Mouse (Mus musculus): Measurements from ENCODE around the gene Shmt2. TPM values are rescaled to one million over a fixed set of nuclear protein-coding genes. Genes with fewer than 3 reads are reported as not detected.

The Shmt2 gene
- polyA plus RNA-seq, 1 experiment from 2014 or later, result 89.6 TPM

- 86% methylated on average over 19 of the region's 19 CpGs for WGBS
- H3K27me3 ChIP-seq, result no peaks in the 10 kb centered on the region
- H3K9ac ChIP-seq, result no peak overlapping the region
- no peaks in the 10 kb centered on the region for H3K4me1 ChIP-seq
- no peak for ATAC-seq
- no peak overlapping the region for H3K4me3 ChIP-seq
- no peaks in the 10 kb centered on the region for H3K9me3 ChIP-seq (replicated peaks)
- H3K27ac ChIP-seq, result no peak overlapping the region
- peaks cover 67% of the 10 kb centered on the region for H3K36me3 ChIP-seq (ENCODE audit: poor library complexity, severe bottlenecking)
- H3K4me2 ChIP-seq, result no peak overlapping the region
These were observed 41.1 kb downstream of the Shmt2 start for GRCm38 (mm10) chr10:127480833-127481813.

GRCm38 (mm10) chr10:127479131-127479530 lies 43.1 kb downstream of the Shmt2 start:
- H3K4me2 ChIP-seq, result no peak overlapping the region
- no peak overlapping the region for H3K9ac ChIP-seq
- no peaks in the 10 kb centered on the region for H3K27me3 ChIP-seq
- H3K36me3 ChIP-seq (ENCODE audit: poor library complexity, severe bottlenecking), result peaks cover 63% of the 10 kb centered on the region
- ATAC-seq, result no peak
- no peak overlapping the region for H3K4me3 ChIP-seq
- H3K27ac ChIP-seq, result no peak overlapping the region
- H3K4me1 ChIP-seq, result no peaks in the 10 kb centered on the region
- 98% methylated on average over 4 of the region's 4 CpGs for WGBS
- no peaks in the 10 kb centered on the region for H3K9me3 ChIP-seq (replicated peaks)

GRCm38 (mm10) chr10:127477301-127477700 lies 44.9 kb downstream of the Shmt2 start:
- no peak overlapping the region for H3K27ac ChIP-seq
- 89% methylated on average over 7 of the region's 7 CpGs for WGBS
- H3K4me1 ChIP-seq, result no peaks in the 10 kb centered on the region
- H3K9me3 ChIP-seq (replicated peaks), result no peaks in the 10 kb centered on the region
- H3K4me3 ChIP-seq, result no peak overlapping the region
- H3K9ac ChIP-seq, result no peak overlapping the region
- no peak overlapping the region for H3K4me2 ChIP-seq
- no peak for ATAC-seq
- no peaks in the 10 kb centered on the region for H3K27me3 ChIP-seq
- H3K36me3 ChIP-seq (ENCODE audit: poor library complexity, severe bottlenecking), result peaks cover 65% of the 10 kb centered on the region

GRCm38 (mm10) chr10:127476541-127476940 lies 45.7 kb downstream of the Shmt2 start:
- peaks cover 65% of the 10 kb centered on the region for H3K36me3 ChIP-seq (ENCODE audit: poor library complexity, severe bottlenecking)
- 86% methylated on average over 3 of the region's 3 CpGs for WGBS
- no peak for ATAC-seq
- no peak overlapping the region for H3K9ac ChIP-seq
- H3K4me2 ChIP-seq, result no peak overlapping the region
- H3K9me3 ChIP-seq (replicated peaks), result no peaks in the 10 kb centered on the region
- H3K27ac ChIP-seq, result no peak overlapping the region
- no peaks in the 10 kb centered on the region for H3K27me3 ChIP-seq
- H3K4me3 ChIP-seq, result no peak overlapping the region
- H3K4me1 ChIP-seq, result no peaks in the 10 kb centered on the region

GRCm38 (mm10) chr10:127475175-127475574 lies 47.1 kb downstream of the Shmt2 start:
- no peak for ATAC-seq
- Histone ChIP-seq H3K9me3 (replicated peaks) (no peaks in the 10 kb centered on the region), H3K9ac (no peak overlapping the region), H3K4me2 (no peak overlapping the region), H3K27me3 (no peaks in the 10 kb centered on the region), H3K36me3 (ENCODE audit: poor library complexity, severe bottlenecking) (peaks cover 57% of the 10 kb centered on the region), H3K27ac (no peak overlapping the region), H3K4me1 (no peaks in the 10 kb centered on the region), H3K4me3 (no peak overlapping the region)
- 97% methylated on average over 4 of the region's 4 CpGs for WGBS

GRCm38 (mm10) chr10:127472722-127473121 lies 49.5 kb downstream of the Shmt2 start:
- Histone ChIP-seq H3K4me2 (no peak overlapping the region), H3K9me3 (replicated peaks) (no peaks in the 10 kb centered on the region), H3K27me3 (no peaks in the 10 kb centered on the region), H3K36me3 (ENCODE audit: poor library complexity, severe bottlenecking) (peaks cover 59% of the 10 kb centered on the region), H3K9ac (no peak overlapping the region), H3K4me1 (no peaks in the 10 kb centered on the region), H3K27ac (no peak overlapping the region), H3K4me3 (no peak overlapping the region)
- 89% methylated on average over 9 of the region's 9 CpGs for WGBS
- ATAC-seq, result no peak

DNA sequence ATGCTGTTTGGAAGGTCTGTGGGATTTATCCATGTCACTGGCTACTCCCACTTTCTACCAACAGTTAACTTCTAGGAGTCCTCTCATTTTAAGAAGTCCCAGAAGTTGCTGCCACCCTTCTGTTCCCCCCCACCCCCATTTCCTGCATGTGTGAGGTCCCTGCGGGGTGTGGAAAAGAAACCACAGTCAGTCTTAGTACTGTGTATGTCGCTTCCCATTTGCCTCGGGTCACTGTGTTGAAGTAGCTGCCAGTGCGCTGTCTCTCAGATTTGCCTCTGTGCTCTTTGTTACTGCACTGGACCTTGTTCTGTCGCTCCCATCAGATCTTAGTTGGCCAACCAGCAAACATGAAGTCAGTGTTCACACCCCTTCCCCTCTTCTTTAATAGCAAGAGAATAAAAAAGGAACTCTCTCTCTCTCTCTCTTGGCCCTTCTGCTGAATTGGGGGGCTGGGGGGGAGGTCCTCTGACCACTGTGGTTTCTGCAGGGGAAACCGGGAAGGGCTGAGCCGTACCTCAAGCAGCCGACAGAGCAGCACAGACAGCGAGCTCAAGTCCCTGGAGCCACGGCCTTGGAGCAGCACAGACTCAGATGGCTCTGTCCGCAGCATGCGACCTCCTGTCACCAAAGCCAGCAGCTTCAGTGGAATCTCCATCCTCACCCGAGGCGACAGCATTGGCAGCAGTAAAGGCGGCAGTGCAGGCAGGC lies 50.8 kb downstream of the Shmt2 start:
- Histone ChIP-seq H3K27me3 (no peaks in the 10 kb centered on the region), H3K9me3 (replicated peaks) (no peaks in the 10 kb centered on the region), H3K9ac (no peak overlapping the region), H3K4me2 (no peak overlapping the region), H3K4me3 (no peak overlapping the region), H3K36me3 (ENCODE audit: poor library complexity, severe bottlenecking) (peaks cover 53% of the 10 kb centered on the region), H3K27ac (no peak overlapping the region), H3K4me1 (no peaks in the 10 kb centered on the region)
- ATAC-seq, result no peak
- 87% methylated on average over 15 of the region's 15 CpGs for WGBS

Other genes starting within 250 kb of the Shmt2 start
- gene Mbd6, start 233.4 kb downstream of the Shmt2 start, polyA plus RNA-seq (2015; fragmentation: Nextera tagmentation; extraction: Ambion mirVana), result 13.6 and 16.7 TPM in 2 replicates
- gene Mars, start 210.7 kb downstream of the Shmt2 start, polyA plus RNA-seq (2015; fragmentation: Nextera tagmentation; extraction: Ambion mirVana), result 137 and 138 TPM in 2 replicates
- gene Arhgap9, start 200.5 kb downstream of the Shmt2 start, polyA plus RNA-seq (2015; fragmentation: Nextera tagmentation; extraction: Ambion mirVana), result 0.39 and 0.72 TPM in 2 replicates
- 1.1 and 2.1 TPM in 2 replicates for gene Gli1, start 180.5 kb downstream of the Shmt2 start, polyA plus RNA-seq (2015; fragmentation: Nextera tagmentation; extraction: Ambion mirVana)
- gene Inhbe, start 168.0 kb downstream of the Shmt2 start, polyA plus RNA-seq (2015; fragmentation: Nextera tagmentation; extraction: Ambion mirVana), result 0.03 and 0.06 TPM in 2 replicates
- not detected in 2 replicates for gene Inhbc, start 152.0 kb downstream of the Shmt2 start, polyA plus RNA-seq (2015; fragmentation: Nextera tagmentation; extraction: Ambion mirVana)
- 35.7 and 39.3 TPM in 2 replicates for gene R3hdm2, start 142.1 kb downstream of the Shmt2 start, polyA plus RNA-seq (2015; fragmentation: Nextera tagmentation; extraction: Ambion mirVana)
- 1.0 and 1.1 TPM in 2 replicates for gene Stac3, start 20.8 kb downstream of the Shmt2 start, polyA plus RNA-seq (2015; fragmentation: Nextera tagmentation; extraction: Ambion mirVana)
- gene Ndufa4l2, start 7.5 kb downstream of the Shmt2 start, polyA plus RNA-seq (2015; fragmentation: Nextera tagmentation; extraction: Ambion mirVana), result 11.9 and 12.8 TPM in 2 replicates
- gene Nxph4, start 12.1 kb upstream of the Shmt2 start, polyA plus RNA-seq (2015; fragmentation: Nextera tagmentation; extraction: Ambion mirVana), result 36.8 and 50.7 TPM in 2 replicates
- gene Lrp1, start 98.7 kb upstream of the Shmt2 start, polyA plus RNA-seq (2015; fragmentation: Nextera tagmentation; extraction: Ambion mirVana), result 65.1 and 74.7 TPM in 2 replicates
- gene Stat6, start 120.5 kb upstream of the Shmt2 start, polyA plus RNA-seq (2015; fragmentation: Nextera tagmentation; extraction: Ambion mirVana), result 2.6 and 2.7 TPM in 2 replicates
- gene Nemp1, start 144.5 kb upstream of the Shmt2 start, polyA plus RNA-seq (2015; fragmentation: Nextera tagmentation; extraction: Ambion mirVana), result 6.7 and 7.0 TPM in 2 replicates
- 1.6 and 2.0 TPM in 2 replicates for gene Nab2, start 146.1 kb upstream of the Shmt2 start, polyA plus RNA-seq (2015; fragmentation: Nextera tagmentation; extraction: Ambion mirVana)
- 0.60 and 0.83 TPM in 2 replicates for gene Myo1a, start 182.7 kb upstream of the Shmt2 start, polyA plus RNA-seq (2015; fragmentation: Nextera tagmentation; extraction: Ambion mirVana)
- 0.35 TPM in 1 of 2 replicates, not detected in the other for gene Tac2, start 202.0 kb upstream of the Shmt2 start, polyA plus RNA-seq (2015; fragmentation: Nextera tagmentation; extraction: Ambion mirVana)
- gene Zbtb39, start 217.1 kb upstream of the Shmt2 start, polyA plus RNA-seq (2015; fragmentation: Nextera tagmentation; extraction: Ambion mirVana), result 4.3 TPM in 2 replicates
- gene Gpr182, start 229.3 kb upstream of the Shmt2 start, polyA plus RNA-seq (2015; fragmentation: Nextera tagmentation; extraction: Ambion mirVana), result 0.39 and 0.48 TPM in 2 replicates
- gene Rdh1, start 237.3 kb upstream of the Shmt2 start, polyA plus RNA-seq (2015; fragmentation: Nextera tagmentation; extraction: Ambion mirVana), result not detected in 2 replicates
- gene Rdh16f1, start 237.3 kb upstream of the Shmt2 start, polyA plus RNA-seq (2015; fragmentation: Nextera tagmentation; extraction: Ambion mirVana), result not detected in 2 replicates

Measured in forebrain, embryonic 13.5 days (tissue).